ENCODE assay signal across 23 mouse cellular contexts in the genomic region with DNA sequence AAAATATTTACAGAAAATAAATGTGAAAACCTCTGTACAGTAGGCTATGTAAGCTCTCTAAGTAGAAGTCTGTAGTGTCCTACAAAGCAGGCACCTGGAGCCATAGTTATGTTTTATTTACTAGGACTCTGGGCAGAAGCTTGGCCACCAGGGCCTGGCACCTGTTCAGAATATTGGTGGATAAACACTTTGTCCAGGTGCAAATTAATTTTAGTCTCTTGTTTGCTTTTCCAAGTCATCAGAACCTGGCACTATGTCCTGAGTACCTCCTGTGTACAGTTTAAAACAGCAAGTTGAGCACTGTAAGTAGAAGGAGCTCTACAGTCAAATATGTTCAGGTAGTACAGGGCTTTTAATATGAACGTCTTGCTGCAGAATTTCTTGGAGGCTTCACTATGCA. TPM values are rescaled to one million over a fixed set of nuclear protein-coding genes. Genes with fewer than 3 reads are reported as not detected.
"Had no signal": no experiment of that assay in that cellular context is flagged by ENCODE, and none has a peak within 500 bp of the region (broad histone marks: within the 10 kb centered on the region; RNA-seq: fewer than 3 reads in every experiment).

No protein-coding gene starts in this region.

- DNase-seq: liver; midbrain, embryonic 14.5 days; retina, postnatal 1 day; right cerebral cortex, adult 18-20 months; right cerebral cortex, postnatal 25 days; right cerebral cortex, postnatal 4 days; thymus, adult 2 months; thymus, postnatal 14 days; thymus, postnatal 36 days had no signal

- H3K27me3 ChIP-seq: liver, embryonic 12.5 days; lung, embryonic 15.5 days; midbrain, embryonic 12.5 days; neural tube, embryonic 13.5 days; neural tube, embryonic 15.5 days; stomach, embryonic 15.5 days had no signal

- H3K36me3 ChIP-seq: liver, embryonic 12.5 days; lung, embryonic 15.5 days; midbrain, embryonic 10.5 days; midbrain, embryonic 12.5 days; neural tube, embryonic 13.5 days; neural tube, embryonic 15.5 days; stomach, embryonic 15.5 days had no signal

- H3K4me2 ChIP-seq: liver, embryonic 12.5 days; lung, embryonic 15.5 days; midbrain, embryonic 12.5 days; neural tube, embryonic 13.5 days; neural tube, embryonic 15.5 days; stomach, embryonic 15.5 days had no signal

- H3K27ac ChIP-seq: liver, embryonic 12.5 days; liver, embryonic 14.5 days; lung, embryonic 15.5 days; midbrain, embryonic 10.5 days; midbrain, embryonic 12.5 days; neural tube, embryonic 13.5 days; neural tube, embryonic 15.5 days; stomach, embryonic 15.5 days; stomach, postnatal 0 days had no signal

- H3K4me3 ChIP-seq: liver, embryonic 12.5 days; lung, embryonic 15.5 days; midbrain, embryonic 10.5 days; midbrain, embryonic 12.5 days; myocyte; neural tube, embryonic 13.5 days; neural tube, embryonic 15.5 days; stomach, embryonic 15.5 days had no signal

- H3K9me3 ChIP-seq: liver, embryonic 12.5 days; lung, embryonic 15.5 days; midbrain, embryonic 10.5 days; midbrain, embryonic 12.5 days; neural tube, embryonic 13.5 days; neural tube, embryonic 15.5 days; stomach, embryonic 15.5 days had no signal

- H3K9ac ChIP-seq: liver, embryonic 12.5 days; liver, embryonic 14.5 days; lung, embryonic 15.5 days; midbrain, embryonic 12.5 days; neural tube, embryonic 13.5 days; neural tube, embryonic 15.5 days; stomach, embryonic 15.5 days had no signal

- H3K4me1 ChIP-seq: liver, embryonic 12.5 days; lung, embryonic 15.5 days; midbrain, embryonic 10.5 days; midbrain, embryonic 12.5 days; neural tube, embryonic 13.5 days; neural tube, embryonic 15.5 days; stomach, embryonic 15.5 days had no signal

- ATAC-seq: midbrain, embryonic 16.5 days had no signal

RNA-seq across cellular contexts. Expression of gene Cxcl13, which starts 52.3 kb away (rescaled TPM):
- total RNA-seq: megakaryocyte, adult 5-6 weeks; megakaryocyte-erythroid progenitor cell, adult 5-6 weeks had no signal
- polyA plus RNA-seq: midbrain, embryonic 12.5 days; midbrain, embryonic 14.5 days; testis, adult 2 months had no signal
